Mouse (Mus musculus): ENCODE data around the gene Slc2a12.

Slc2a12 gene

GRCm38 (mm10) chr10:22644853-22645491 lies at the start of gene Slc2a12:
TSS of gene Slc2a12 (plus strand) at chr10:22645011.
- under 1% methylated on average over 40 of the region's 40 CpGs for WGBS

GRCm38 (mm10) chr10:22598908-22599480 lies 45.8 kb upstream of the Slc2a12 start:
- 60% methylated on average over 8 of the region's 8 CpGs for WGBS

- 77% methylated on average over 6 of the region's 6 CpGs for WGBS
Measured at GRCm38 (mm10) chr10:22601046-22601445, 43.8 kb upstream of the Slc2a12 start.

- 81% methylated on average over 2 of the region's 2 CpGs for WGBS
Measured at GRCm38 (mm10) chr10:22604801-22605200, 40.0 kb upstream of the Slc2a12 start.

GRCm38 (mm10) chr10:22608273-22608672 lies 36.5 kb upstream of the Slc2a12 start:
- 93% methylated on average over 5 of the region's 5 CpGs for WGBS

GRCm38 (mm10) chr10:22608799-22609357 lies 35.9 kb upstream of the Slc2a12 start:
- WGBS: 6% methylated on average over 11 of the region's 11 CpGs

- WGBS: 85% methylated on average over 5 of the region's 5 CpGs
Measured at GRCm38 (mm10) chr10:22613301-22613700, 31.5 kb upstream of the Slc2a12 start.

GRCm38 (mm10) chr10:22614554-22614953 lies 30.3 kb upstream of the Slc2a12 start:
- 96% methylated on average over 8 of the region's 8 CpGs for WGBS

GRCm38 (mm10) chr10:22615309-22615708 lies 29.5 kb upstream of the Slc2a12 start:
- 66% methylated on average over 10 of the region's 10 CpGs for WGBS

- WGBS: 51% methylated on average over 2 of the region's 2 CpGs
Measured at GRCm38 (mm10) chr10:22618842-22619241, 26.0 kb upstream of the Slc2a12 start.

- WGBS: 65% methylated on average over 1 of the region's 1 CpGs
Measured at GRCm38 (mm10) chr10:22628832-22629231, 16.0 kb upstream of the Slc2a12 start.

- 80% methylated on average over 4 of the region's 4 CpGs for WGBS
Measured at GRCm38 (mm10) chr10:22631103-22631502, 13.7 kb upstream of the Slc2a12 start.

- 72% methylated on average over 7 of the region's 7 CpGs for WGBS
Measured at GRCm38 (mm10) chr10:22631528-22631927, 13.3 kb upstream of the Slc2a12 start.

GRCm38 (mm10) chr10:22631956-22632355 lies 12.9 kb upstream of the Slc2a12 start:
- 61% methylated on average over 4 of the region's 4 CpGs for WGBS

- 46% methylated on average over 6 of the region's 6 CpGs for WGBS
Measured at GRCm38 (mm10) chr10:22633406-22634306, 11.2 kb upstream of the Slc2a12 start.

GRCm38 (mm10) chr10:22637241-22637640 lies 7.6 kb upstream of the Slc2a12 start:
- WGBS: 50% methylated on average over 3 of the region's 3 CpGs

GRCm38 (mm10) chr10:22644171-22644570 lies 640 bp upstream of the Slc2a12 start:
- WGBS: 69% methylated on average over 9 of the region's 9 CpGs

- 96% methylated on average over 4 of the region's 4 CpGs for WGBS
Measured at GRCm38 (mm10) chr10:22648702-22649101, 3.9 kb downstream of the Slc2a12 start.

- 75% methylated on average over 6 of the region's 6 CpGs for WGBS
Measured at GRCm38 (mm10) chr10:22653820-22654219, 9.0 kb downstream of the Slc2a12 start.

GRCm38 (mm10) chr10:22658534-22659385 lies 13.9 kb downstream of the Slc2a12 start:
- 35% methylated on average over 23 of the region's 23 CpGs for WGBS

GRCm38 (mm10) chr10:22659386-22659725 lies 14.5 kb downstream of the Slc2a12 start:
- 88% methylated on average over 10 of the region's 10 CpGs for WGBS

All from cerebral cortex, adult 2 months (tissue).